Mouse (Mus musculus): ENCODE results near the gene Obp2a.
"Not testable (repeated sequence)": the region's sequence is repeated elsewhere in the genome, so short reads cannot be mapped to it uniquely, and the experiment has no call there.

The Obp2a gene

DNA sequence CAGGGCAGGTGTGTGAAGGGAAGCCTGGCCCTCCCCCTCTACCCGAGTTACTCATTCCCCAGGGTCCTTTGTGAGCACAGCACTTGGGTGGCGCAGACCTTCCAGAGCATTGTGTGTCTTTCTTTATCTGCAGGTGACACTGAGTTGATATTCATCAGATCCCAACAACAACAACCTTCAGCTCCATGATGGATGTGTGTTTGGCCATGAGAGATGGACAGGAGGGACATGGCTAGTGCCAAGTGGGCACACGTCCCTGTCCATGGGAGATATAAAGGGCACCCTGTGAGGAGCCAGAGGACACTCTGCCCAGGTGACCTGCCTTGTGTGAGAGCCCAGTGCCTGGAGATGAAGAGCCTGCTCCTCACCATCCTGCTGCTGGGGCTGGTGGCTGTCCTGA lies at the start of gene Obp2a:
Gene Obp2a (plus strand): TSS at position 301 of the 400 bp plus-strand sequence.
- not testable (repeated sequence) for DNase-seq (ENCODE audit: low spot score)

DNA sequence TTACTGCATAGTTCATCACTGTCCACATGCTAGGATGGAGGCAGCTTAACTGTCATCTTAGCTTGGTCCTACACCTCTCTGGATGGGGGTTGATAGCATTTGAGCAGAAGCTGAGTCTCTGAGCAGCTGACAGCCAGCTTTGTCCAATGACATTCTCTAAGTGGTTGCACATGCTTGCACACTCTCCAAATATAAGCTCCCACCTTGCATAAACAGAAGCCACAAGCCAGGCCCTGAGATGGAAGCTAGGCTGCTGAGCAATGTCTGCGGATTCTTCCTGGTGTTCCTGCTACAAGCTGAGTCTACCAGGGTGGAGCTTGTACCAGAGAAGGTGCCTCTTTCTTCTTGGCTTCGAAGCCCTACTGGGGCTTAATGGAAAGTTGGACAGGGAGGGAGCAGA lies 46.9 kb upstream of the Obp2a start, which contains the start of gene Lcn8:
Gene Lcn8 (plus strand): TSS at position 219 of the 400 bp plus-strand sequence.
- no peak for DNase-seq (ENCODE audit: low spot score)

DNA sequence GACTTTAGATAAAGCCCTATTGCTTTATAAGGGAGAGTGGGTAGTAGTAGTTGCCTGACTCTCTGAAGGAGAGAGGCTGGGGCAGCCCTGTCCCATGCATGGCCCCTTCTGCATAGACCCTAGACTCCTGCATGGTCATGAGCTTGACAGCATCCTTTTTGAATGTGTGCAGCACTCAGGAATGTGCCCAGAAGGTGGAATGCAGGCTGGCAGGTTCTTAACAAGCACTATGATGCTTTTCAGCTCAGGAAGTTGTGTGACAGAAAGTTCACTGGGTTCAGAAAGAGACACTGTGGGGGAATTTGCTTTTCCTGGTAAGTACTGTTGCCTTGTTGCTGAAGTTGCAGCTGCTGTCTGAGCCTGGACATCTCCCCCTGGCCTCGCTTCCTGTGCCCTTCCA lies 45.3 kb upstream of the Obp2a start:
- no peak for DNase-seq (ENCODE audit: low spot score)

DNA sequence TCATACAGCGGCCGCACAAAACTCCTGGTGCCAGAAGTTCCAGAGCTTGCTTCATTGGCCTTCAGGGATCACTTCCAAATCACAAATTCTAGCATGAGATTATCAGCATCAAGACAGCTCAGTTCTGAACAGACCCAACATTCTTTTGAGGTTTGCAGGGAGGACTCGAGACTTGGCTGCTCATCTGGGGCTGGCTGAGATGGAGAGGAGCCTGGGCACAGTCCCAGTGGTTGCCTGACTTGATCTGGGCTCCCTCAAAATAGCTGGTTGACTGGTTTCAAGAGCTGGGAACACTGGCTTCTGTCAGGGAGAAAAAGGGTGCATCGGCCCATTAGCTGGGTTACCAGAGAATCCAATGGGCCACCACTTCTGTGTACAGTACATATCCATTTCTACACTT lies 43.2 kb upstream of the Obp2a start:
- no peak for DNase-seq (ENCODE audit: low spot score)

DNA sequence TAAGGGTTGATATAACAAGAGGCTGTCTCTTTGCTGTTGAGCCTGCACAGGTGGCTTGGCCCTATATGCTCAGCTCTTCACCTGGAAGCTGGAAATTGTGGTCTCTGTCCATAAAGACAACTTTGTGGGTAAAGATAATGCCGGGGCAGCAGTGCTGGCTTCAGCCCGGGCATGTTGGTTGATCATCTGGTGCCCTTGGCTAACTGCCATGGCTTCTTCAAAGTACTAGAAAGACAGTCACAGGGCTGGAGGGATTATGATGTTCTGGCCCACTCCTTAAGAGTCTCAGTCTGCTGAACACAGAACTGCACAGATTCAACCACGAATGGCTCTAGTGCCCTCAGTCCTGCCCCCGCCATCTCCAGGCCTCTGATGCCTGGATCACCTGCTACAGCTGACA lies 42.6 kb upstream of the Obp2a start:
- no peak for DNase-seq (ENCODE audit: low spot score)

DNA sequence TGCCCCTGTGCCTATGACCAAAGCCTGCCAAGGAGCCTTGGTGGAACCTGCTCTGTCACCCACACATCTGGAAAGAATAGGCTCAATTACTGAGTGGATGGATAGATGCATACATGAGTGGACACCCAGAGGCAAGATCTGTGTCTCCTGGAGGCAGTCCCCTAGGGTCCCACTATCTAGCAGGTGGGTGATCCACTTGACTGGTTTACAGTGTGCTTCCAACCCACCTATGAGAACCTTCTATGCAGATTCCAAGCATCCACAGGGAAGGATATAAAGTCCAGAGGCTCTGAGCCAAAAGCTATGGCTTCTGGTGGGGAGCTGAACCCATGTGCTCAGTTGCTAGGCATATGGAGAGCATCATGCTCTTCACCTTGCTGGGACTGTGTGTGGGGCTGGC lies 42.2 kb upstream of the Obp2a start, which contains the start of gene Lcn5:
Gene Lcn5 (plus strand): TSS at position 301 of the 400 bp plus-strand sequence.
- no peak for DNase-seq (ENCODE audit: low spot score)

DNA sequence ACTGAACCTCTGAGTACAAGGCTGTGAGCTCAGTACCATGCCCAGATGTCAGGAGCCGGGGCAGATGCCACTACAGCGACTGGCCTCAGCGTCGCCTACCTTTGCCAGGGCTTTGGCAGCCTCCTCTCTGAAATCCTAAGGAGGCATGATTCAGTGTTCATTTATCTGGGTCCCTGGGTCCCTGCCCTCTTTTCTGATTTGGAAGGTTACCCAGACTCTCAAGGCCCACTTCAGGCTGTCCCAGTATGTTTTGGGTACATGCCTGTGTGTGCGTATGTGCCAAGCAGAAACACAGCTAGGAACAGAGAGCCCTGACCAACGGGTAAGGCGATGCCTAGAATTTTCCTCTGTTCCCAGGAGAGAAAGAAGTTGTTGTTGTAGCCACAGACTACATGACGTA lies 39.6 kb upstream of the Obp2a start:
- DNase-seq (ENCODE audit: low spot score), result no peak

DNA sequence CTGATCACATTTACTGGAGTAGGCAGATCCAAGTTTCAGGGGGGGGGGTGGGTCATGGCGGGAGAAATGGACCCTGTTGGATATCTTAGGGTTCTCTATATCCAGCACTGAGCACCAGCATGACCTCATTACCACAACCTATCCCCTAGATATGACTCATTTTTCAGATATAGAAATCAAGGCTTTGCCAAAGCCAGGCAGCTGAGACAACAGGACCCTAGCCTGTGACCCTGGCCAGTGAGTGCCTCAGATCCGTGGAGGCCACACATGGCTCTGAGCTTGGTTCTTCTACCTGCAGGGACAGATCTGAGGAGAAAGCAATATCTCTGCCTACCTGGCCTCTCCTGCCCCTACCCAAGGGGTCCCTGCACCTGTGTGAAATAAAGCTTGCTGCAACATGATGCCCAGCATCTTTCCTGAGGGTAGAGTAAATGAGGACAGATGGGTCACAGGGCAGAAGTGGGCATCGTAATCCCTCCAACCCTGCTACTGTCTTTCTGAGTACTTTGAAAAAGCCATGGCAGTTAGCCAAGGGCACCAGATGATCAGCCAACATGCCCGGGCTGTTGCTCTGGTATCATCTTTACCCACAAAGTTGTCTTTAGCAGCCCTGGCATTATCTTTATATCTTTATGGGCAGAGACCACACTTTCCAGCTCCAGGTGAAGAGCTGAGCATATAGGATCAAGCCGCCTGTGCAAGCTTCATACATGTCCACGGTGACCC lies 38.4 kb upstream of the Obp2a start:
- no peak for DNase-seq (ENCODE audit: low spot score)

DNA sequence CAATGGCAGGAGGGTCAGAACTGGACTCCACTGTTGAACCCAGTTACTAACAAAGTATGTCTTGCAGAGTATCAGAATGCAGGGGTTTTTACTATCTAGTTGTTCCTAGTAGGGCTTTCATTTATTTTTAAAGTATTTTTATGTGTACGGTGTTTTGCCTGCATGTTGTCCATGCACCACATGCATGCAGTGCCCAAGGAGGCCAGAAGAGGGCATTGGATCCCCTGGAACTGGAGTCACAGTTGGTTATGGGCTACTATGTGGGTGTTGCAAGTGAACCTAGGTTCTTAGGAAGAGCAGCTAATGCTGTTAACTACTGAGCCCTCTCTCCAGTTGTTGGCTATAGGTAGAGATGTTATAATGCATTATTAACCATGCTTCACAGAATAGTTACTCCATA lies 36.3 kb upstream of the Obp2a start:
- no peak for DNase-seq (ENCODE audit: low spot score)

DNA sequence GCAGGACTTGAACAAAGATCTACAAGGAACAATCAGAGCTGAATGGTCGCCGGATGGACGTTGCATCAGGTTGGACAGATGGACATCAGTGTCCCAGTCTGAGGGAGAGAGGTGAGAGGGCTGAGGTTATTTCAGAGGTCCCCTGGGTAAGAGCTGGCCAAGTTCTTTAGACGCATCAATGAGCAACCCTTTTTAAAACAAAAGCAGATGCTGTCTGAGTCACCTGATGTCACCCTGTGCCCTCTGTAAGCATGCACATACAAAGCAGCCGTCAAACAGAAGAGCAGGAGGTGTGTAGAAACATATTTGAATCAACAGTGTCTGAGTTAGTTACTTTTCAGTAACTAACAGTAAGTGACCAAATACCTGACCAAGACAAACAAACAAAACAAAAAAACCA lies 35.7 kb upstream of the Obp2a start:
- no peak for DNase-seq (ENCODE audit: low spot score)

DNA sequence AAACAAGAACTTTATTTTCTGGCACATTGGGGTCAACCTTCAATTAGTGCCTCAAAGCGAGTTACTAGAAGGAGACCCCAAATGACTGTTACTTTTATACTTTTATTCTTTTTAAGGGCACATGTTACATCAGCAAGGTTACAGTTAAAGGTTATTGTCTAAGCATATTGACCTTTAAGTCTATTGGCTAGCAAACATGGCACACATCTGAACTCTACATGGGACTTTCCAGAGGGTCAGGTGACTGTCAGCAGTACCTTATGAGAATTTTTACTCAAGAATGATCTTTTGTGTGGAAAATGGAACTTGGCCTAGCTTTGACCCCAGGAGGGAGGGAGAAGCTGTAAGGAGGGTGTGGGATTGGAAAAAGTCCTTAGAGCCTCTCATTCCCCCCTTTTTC lies 33.3 kb upstream of the Obp2a start:
- no peak for DNase-seq (ENCODE audit: low spot score)

DNA sequence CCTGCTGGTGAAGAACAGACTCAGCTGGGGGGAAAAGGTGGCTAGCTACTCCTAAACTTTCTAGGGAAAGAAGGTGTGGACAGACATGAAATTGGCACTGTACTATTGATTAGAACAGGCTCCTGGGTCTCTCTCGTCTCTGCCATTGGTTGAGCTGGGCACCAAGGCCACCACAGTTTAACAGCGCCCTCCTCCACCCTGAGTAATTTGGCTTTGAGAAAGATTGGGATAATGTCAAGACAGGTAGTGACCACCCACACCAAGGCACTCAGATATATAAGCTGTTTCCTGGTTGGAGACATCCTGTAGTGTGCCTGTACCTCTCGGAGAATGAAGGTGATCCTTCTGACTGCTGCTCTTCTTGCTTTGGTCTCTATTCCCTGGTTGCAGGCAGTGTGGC lies 23.4 kb upstream of the Obp2a start, which contains the start of gene Lcn6:
Gene Lcn6 (plus strand): TSS at position 301 of the 400 bp plus-strand sequence.
- DNase-seq (ENCODE audit: low spot score), result no peak

DNA sequence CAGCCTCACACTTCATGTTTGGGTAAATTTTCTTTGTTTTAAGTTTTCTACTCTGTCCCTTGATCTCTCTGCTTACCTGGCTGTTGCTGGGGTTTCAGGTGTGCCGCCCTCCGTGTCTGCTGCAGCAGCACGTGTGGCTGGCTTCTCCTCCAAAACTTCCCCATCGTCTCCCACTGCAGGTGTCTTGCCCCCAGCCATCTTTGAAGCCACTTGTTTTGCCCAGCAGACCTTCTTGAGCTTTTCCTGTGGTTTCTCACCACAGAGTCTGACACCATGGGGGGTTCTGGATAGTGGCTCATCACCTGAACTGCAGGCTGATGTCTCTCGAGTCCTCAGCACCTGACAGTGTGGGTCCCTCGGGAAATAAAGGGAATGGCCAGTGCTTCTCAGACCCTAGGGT lies 20.3 kb upstream of the Obp2a start:
- DNase-seq (ENCODE audit: low spot score), result no peak

DNA sequence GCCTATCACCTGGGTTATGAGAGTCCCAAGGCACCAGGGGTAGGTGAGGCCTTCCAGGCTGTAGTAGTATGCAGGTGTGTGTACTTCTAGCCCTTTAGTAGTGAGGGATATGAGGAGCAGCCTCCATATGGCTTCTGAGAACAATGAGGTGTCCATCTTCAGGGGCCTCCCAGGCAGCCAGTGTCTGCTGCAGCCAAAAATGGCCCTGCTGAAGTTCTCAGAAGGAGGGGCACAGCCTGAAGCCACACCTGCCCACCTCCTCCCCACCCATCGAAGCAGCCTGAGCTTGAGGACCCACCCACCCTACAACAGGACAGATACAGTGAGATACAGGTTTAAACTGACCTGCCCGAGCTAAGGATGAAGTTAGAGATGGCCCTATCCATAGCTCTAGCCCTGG lies 17.4 kb upstream of the Obp2a start, which contains the start of gene Lcn10:
Gene Lcn10 (plus strand): TSS at position 301 of the 400 bp plus-strand sequence.
- DNase-seq (ENCODE audit: low spot score), result no peak

DNA sequence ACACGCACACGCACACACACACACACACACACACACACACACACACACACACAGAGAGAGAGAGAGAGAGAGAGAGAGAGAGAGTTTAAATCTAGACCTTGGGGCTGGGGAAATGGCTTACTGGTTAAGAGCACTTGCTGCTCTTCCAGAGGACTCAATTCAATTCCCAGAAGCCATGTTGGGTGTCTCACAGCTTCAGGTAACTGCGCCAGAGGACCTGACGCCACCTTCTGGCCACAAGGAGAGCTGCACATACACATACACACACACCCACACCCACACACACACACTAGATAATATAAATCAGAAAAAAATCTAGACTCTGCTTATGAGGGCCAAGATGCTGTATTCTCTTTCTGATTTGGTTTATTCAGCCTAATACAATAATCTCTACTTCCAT lies 12.9 kb upstream of the Obp2a start:
- DNase-seq (ENCODE audit: low spot score), result no peak

DNA sequence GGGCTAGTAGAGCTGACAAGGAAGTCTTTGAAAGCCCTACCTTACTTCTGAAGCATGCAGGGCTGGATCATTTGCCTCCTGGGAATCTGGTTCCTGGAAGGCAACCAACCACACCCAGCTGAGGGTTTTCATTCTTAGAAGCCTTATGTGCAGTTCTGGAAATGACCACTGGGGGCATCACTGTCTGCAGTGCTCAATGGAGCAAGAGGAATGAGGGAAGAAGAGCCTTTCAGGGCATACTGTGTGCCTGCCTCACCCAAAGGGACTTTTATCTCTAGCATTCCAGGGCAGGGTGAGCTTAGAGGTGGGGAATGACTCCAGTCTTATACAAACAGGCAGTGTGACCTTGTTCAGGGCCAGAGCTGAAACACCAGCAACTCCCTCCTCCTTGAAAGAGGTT lies 5.2 kb upstream of the Obp2a start:
- no peak for DNase-seq (ENCODE audit: low spot score)

DNA sequence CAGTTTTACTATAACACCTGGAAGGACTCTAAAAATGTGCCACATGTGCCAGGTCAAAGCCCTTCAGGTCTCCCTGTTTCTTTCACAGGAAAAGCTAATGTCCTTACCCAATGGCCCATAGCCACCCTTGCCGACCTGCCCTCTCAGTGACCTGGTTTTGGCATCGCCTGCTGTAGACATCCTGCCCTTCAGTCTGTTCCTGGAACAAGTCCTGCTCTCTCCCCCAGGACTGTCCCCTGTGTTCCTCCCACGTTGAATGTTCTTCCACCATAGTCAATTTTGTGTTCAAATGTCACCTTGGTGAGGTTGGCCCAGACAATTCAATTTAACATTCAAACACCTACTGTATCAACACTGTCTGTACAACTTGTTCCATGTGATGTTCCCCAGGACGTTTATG lies 2.9 kb upstream of the Obp2a start:
- DNase-seq (ENCODE audit: low spot score), result no peak

DNA sequence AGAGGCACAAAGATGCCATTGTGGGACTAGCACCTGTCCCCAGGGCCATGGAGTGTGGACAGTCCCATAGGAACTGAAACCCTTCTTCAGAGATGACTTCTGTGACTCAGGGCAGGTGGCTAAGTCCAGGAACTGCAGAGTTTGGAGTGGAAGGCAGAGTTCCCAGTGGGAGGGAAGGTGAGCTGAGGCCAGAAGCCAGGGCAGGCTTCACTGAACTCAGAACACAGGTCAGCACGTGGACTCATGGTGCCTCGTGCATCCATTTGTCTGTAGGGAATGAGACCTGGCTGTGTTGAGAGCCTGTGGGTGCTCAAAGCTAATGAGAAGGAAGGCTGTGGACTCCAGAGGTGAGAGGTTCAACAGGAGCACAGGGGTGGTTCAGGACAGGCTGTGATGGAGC lies 1.1 kb upstream of the Obp2a start:
- no peak for DNase-seq (ENCODE audit: low spot score)

DNA sequence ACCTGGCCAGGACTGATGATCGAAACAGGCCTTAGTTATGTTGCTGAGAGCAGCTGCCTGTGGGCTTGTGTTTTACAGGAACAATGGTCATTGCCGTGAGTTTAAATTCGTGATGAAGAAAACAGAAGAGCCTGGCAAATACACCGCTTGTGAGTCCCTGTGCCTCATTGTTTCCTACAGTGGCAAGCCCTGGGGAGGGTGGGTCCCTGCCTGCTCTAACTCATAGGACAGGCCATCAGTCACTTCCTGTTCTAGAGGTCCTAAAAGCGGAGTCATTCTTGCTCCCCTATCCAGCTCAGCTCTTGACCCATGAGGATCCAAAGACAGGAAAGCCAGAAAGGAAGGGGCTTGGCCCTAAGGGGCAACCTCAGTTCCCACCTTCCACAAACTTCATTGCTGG lies 1.2 kb downstream of the Obp2a start:
- DNase-seq (ENCODE audit: low spot score), result no peak

DNA sequence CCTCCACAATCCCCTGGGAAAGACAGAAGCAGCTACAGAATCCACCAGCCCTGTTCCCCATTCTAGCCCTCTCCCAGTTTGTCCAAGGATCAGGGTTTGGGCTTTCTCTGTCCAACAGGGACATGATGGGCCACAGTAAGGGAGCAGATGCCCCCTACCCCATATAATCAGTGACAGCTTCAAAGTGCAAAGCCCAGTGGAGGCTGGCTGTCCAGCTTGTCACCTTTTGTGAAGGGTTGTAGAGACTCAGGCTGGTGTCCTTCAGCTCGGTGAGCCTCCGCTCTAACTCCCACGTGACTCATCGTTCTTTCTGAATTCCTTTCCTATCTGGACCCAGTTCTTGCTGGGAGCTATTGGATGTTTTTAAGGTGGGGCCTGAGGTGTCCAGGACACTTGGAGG lies 3.9 kb downstream of the Obp2a start:
- no peak for DNase-seq (ENCODE audit: low spot score)

DNA sequence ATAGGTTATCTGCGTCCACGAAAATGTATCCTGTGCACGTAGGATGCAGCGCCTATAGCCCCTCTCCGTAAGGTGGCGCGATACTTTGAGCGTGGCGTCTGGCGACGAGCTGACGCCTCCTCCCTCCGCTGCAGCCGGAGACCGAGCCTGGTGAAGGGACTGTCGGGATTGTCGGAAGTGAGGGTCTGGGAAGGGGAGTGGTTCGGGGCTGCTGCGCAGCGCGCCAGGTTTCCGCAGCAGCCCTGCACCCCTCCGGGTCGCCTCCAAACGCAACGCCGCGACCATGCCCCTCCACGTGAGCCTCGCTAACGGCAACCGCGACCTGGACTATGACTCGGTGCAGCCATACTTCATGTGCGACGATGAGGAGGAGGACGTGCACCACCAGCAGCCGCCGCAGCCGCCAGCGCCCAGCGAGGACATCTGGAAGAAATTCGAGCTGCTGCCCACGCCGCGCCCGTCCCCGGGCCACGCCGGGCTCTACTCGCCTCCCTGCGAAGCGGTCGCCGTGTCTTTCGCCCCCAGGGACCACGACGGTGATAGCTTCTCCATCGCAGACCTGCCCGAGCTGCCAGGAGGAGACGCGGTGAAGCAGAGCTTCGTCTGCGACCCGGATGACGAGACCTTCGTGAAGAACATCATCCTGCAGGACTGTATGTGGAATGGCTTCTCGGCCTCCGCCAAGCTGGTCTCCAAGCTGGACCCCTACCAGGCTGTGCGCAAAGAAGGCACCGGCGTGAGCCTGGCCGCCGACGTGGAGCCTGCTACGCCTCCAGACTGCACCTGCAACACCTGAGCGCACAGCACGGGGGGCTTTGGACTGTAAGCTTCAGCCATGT lies 7.0 kb downstream of the Obp2a start, which contains the start of gene Bmyc:
Gene Bmyc (plus strand): TSS at position 97 of the 839 bp plus-strand sequence.
- DNase-seq (ENCODE audit: low spot score), result peak; percentile 75

DNA sequence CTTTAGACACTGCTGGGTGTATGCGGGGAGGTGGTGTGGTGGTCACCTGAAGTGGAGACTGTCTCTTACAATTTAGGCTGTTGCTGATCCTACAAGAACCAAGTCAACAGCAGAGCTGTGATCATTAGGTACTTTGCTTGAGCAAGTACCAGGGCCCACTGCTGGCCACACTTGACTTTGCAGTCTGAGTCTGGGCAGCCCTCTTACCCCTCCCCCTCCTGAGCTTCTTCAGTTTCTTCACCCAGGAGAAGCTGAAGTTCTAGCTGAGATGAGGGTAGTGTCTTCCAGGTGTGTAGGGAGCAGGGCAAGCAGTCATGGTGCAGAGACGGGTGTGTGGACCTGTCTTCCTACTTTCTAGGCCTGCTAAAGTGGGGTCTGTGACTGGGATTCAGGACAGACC lies 8.3 kb downstream of the Obp2a start:
- no peak for DNase-seq (ENCODE audit: low spot score)

DNA sequence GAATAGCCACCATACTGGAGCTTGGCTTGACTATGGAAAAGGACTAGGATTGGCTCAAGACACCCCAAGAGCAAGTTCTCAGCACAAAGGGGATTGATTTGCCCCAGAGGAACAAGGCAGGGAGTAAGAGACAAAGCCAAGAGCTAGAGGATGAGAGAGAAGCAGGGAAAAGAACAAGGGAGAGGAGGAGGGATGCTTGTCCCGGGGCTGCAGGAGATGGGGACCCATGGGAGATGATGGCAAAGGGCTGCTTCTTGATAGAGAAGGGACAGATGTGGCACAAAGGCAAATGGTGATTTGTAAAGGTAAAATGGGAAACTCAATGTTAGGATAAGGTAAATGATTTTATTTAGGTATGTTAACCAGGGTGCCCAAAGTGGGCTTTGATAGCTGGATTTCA lies 9.2 kb downstream of the Obp2a start:
- DNase-seq (ENCODE audit: low spot score), result not testable (repeated sequence)

Data from yolk sac, embryonic 10.5 days (tissue).